Mouse (Mus musculus): ENCODE results near the gene Atg14.

- TF ChIP-seq CHD2 (IDR thresholded peaks at IDR 0.05; ENCODE audit: low read depth, low read length) (no peak), ZNF384 (IDR thresholded peaks at IDR 0.05; ENCODE audit: low read depth, low read length) (no peak)
Measured at GRCm38 (mm10) chr14:47578086-47578485, 7.6 kb upstream of the Atg14 start.

All from ES-E14 (cell line).